Mouse (Mus musculus): ENCODE data around the gene Tet3.

DNA sequence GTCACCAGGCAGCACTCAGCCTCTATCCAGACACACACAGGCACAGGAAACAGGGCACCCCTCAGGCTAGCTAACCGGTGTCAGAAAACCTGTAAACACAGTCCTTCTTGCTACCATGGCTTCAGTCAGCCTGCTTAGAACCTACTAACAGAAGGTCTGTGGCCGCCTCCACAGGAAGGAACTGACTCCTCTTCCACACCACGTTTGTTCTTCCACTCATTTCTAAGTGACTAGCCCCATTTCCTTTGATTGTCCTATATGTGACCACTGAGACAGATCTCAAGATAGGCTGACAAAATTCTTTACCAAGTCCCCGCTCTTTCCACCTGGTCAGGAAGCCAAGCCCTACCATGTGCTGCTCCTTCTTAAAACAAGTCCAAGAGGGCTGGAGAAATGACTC is 10.0 kb downstream of the Tet3 start:
- TF ChIP-seq POLR2A (IDR thresholded peaks at IDR 0.05; ENCODE audit: control insufficient read depth, low read depth, low read length) (no peak), CTCF (IDR thresholded peaks at IDR 0.05; ENCODE audit: control insufficient read depth, insufficient read depth, insufficient replicate concordance, low read depth, low read length) (no peak)
